Comparison of ENCODE assay signal across 8 mouse cellular contexts in genomic region chr11:70524782-70525181, GRCm38 (mm10). TPM values are rescaled to one million over a fixed set of nuclear protein-coding genes. Genes with fewer than 3 reads are reported as not detected.
DNase-seq lines count a peak whose midpoint lies in the region; ATAC-seq and TF ChIP-seq lines count a peak whose summit lies in the region.

No protein-coding gene starts in this region.

- ATAC-seq in lung, postnatal 0 days: no peak; the same call in 1 of the 2 replicates
- ATAC-seq in forebrain, embryonic 11.5 days (replicated peaks; ENCODE audit: low FRiP score): no peak; the same call in 1 of the 2 replicates
- peak; percentile 34 for ATAC-seq in liver, embryonic 11.5 days (replicated peaks; ENCODE audit: low FRiP score)
- 0 out of 2 replicates have a peak, but pooled peaks have one; percentile 5 for ATAC-seq in stomach, embryonic 15.5 days (ENCODE audit: insufficient read depth, low FRiP score, low read depth)

- H3K27me3 ChIP-seq in lung, postnatal 0 days (replicated peaks; ENCODE audit: insufficient read depth, low read length): no peaks in the 10 kb centered on the region
- peaks cover 2% of the 10 kb centered on the region for H3K27me3 ChIP-seq in forebrain, embryonic 11.5 days (ENCODE audit: control insufficient read depth, insufficient read depth, low read length)
- H3K27me3 ChIP-seq in liver, embryonic 11.5 days (replicated peaks; ENCODE audit: control insufficient read depth, insufficient read depth, low read length): peaks cover 8% of the 10 kb centered on the region
- H3K27me3 ChIP-seq in stomach, embryonic 15.5 days (replicated peaks): no peaks in the 10 kb centered on the region

- no peaks in the 10 kb centered on the region for H3K9me3 ChIP-seq in lung, postnatal 0 days (ENCODE audit: low read length)
- no peaks in the 10 kb centered on the region for H3K9me3 ChIP-seq in forebrain, embryonic 11.5 days (ENCODE audit: control insufficient read depth, low read length)
- H3K9me3 ChIP-seq in liver, embryonic 11.5 days (ENCODE audit: control insufficient read depth, low read length): no peaks in the 10 kb centered on the region
- H3K9me3 ChIP-seq in stomach, embryonic 15.5 days: no peaks in the 10 kb centered on the region

- H3K4me3 ChIP-seq in lung, postnatal 0 days (ENCODE audit: low read depth, low read length): peak overlapping the region; percentile 75
- peak overlapping the region; percentile 77 for H3K4me3 ChIP-seq in forebrain, embryonic 11.5 days (ENCODE audit: low read depth, low read length)
- H3K4me3 ChIP-seq in liver, embryonic 11.5 days (ENCODE audit: low read depth, low read length): peak overlapping the region; percentile 89
- peak overlapping the region; percentile 75 for H3K4me3 ChIP-seq in stomach, embryonic 15.5 days (replicated peaks)

- 7% methylated on average over 8 of the region's 8 CpGs for WGBS in lung, postnatal 0 days
- 7% methylated on average over 8 of the region's 8 CpGs for WGBS in forebrain, embryonic 11.5 days
- 5% methylated on average over 8 of the region's 8 CpGs for WGBS in liver, embryonic 11.5 days
- 2% methylated on average over 8 of the region's 8 CpGs for WGBS in stomach, embryonic 15.5 days

- no peak for TF ChIP-seq CTCF in lung, postnatal 0 days (IDR thresholded peaks at IDR 0.05)

- H3K36me3 ChIP-seq in lung, postnatal 0 days (ENCODE audit: insufficient read depth, low read length): no peaks in the 10 kb centered on the region; the same call in none of the 2 replicates
- peaks cover 10% of the 10 kb centered on the region; the same call in 1 of the 2 replicates for H3K36me3 ChIP-seq in forebrain, embryonic 11.5 days (ENCODE audit: control insufficient read depth, insufficient read depth, low read length)
- H3K36me3 ChIP-seq in liver, embryonic 11.5 days (ENCODE audit: control insufficient read depth, insufficient read depth, low read length): peaks cover 10% of the 10 kb centered on the region; the same call in 1 of the 2 replicates
- peaks cover 22% of the 10 kb centered on the region for H3K36me3 ChIP-seq in stomach, embryonic 15.5 days

- no peak overlapping the region for H3K27ac ChIP-seq in lung, postnatal 0 days (ENCODE audit: low read length)
- H3K27ac ChIP-seq in forebrain, embryonic 11.5 days (ENCODE audit: low read depth, low read length): no peak overlapping the region
- H3K27ac ChIP-seq in liver, embryonic 11.5 days (ENCODE audit: low read depth, low read length): no peak overlapping the region
- no peak overlapping the region for H3K27ac ChIP-seq in stomach, embryonic 15.5 days

- TF ChIP-seq EP300 in lung, postnatal 0 days (IDR thresholded peaks at IDR 0.05): no peak

- DNase-seq in lung, postnatal 0 days (ENCODE audit: low spot score): no peak
- DNase-seq in lung, postnatal 10 days: no peak
- DNase-seq in forebrain, embryonic 11.5 days (ENCODE audit: low spot score): no peak
- no peak for DNase-seq in liver, embryonic 11.5 days (ENCODE audit: low spot score)
- no peak for DNase-seq in right cerebral cortex, postnatal 14 days
- DNase-seq in thymus, postnatal 25 days: no peak
- no peak for DNase-seq in cerebellum, adult 9-11 months

- H3K9ac ChIP-seq in lung, postnatal 0 days (replicated peaks; ENCODE audit: low read depth): no peak overlapping the region
- peak overlapping the region; percentile 35; the same call in 1 of the 2 replicates for H3K9ac ChIP-seq in forebrain, embryonic 11.5 days (ENCODE audit: low read length)
- no peak overlapping the region for H3K9ac ChIP-seq in liver, embryonic 11.5 days (ENCODE audit: low read depth, low read length)
- H3K9ac ChIP-seq in stomach, embryonic 15.5 days: no peak overlapping the region

- H3K4me1 ChIP-seq in lung, postnatal 0 days (ENCODE audit: insufficient read depth, low read depth, low read length): peaks cover 4% of the 10 kb centered on the region; the same call in 1 of the 2 replicates
- H3K4me1 ChIP-seq in forebrain, embryonic 11.5 days (replicated peaks; ENCODE audit: control insufficient read depth, insufficient read depth, low read length): peaks cover 12% of the 10 kb centered on the region; the same call in 1 of the 2 replicates
- peaks cover 19% of the 10 kb centered on the region for H3K4me1 ChIP-seq in liver, embryonic 11.5 days (replicated peaks; ENCODE audit: control insufficient read depth, insufficient read depth, low read length)
- peaks cover 17% of the 10 kb centered on the region for H3K4me1 ChIP-seq in stomach, embryonic 15.5 days

- peak overlapping the region; percentile 45 for H3K4me2 ChIP-seq in lung, postnatal 0 days (replicated peaks; ENCODE audit: low read depth, low read length)
- H3K4me2 ChIP-seq in forebrain, embryonic 11.5 days (ENCODE audit: low read depth, low read length, severe bottlenecking): peak overlapping the region; percentile 37
- peak overlapping the region; percentile 62 for H3K4me2 ChIP-seq in liver, embryonic 11.5 days
- H3K4me2 ChIP-seq in stomach, embryonic 15.5 days: peak overlapping the region; percentile 53

RNA-seq across cellular contexts. Expression of gene Psmb6, which starts 0.4 kb away (rescaled TPM):
- 451 and 505 TPM in 2 replicates for polyA plus RNA-seq in lung, postnatal 0 days (2015; fragmentation: Nextera tagmentation; extraction: Ambion mirVana)
- polyA plus RNA-seq in forebrain, embryonic 11.5 days (2014; fragmentation: Nextera tagmentation; extraction: Ambion mirVana): 812 and 901 TPM in 2 replicates
- polyA plus RNA-seq in liver, embryonic 11.5 days (2014; fragmentation: Nextera tagmentation; extraction: Ambion mirVana): 619 and 649 TPM in 2 replicates
- 689 and 690 TPM in 2 replicates for polyA plus RNA-seq in stomach, embryonic 15.5 days (2015; fragmentation: Nextera tagmentation; extraction: Ambion mirVana)

RNA-seq across cellular contexts. Expression of gene Gltpd2, which starts 5.8 kb away (rescaled TPM):
- 0.64 and 0.86 TPM in 2 replicates for polyA plus RNA-seq in lung, postnatal 0 days (2015; fragmentation: Nextera tagmentation; extraction: Ambion mirVana)
- polyA plus RNA-seq in forebrain, embryonic 11.5 days (2014; fragmentation: Nextera tagmentation; extraction: Ambion mirVana): 0.35 and 0.56 TPM in 2 replicates
- 20.2 and 20.5 TPM in 2 replicates for polyA plus RNA-seq in liver, embryonic 11.5 days (2014; fragmentation: Nextera tagmentation; extraction: Ambion mirVana)
- polyA plus RNA-seq in stomach, embryonic 15.5 days (2015; fragmentation: Nextera tagmentation; extraction: Ambion mirVana): 2.1 and 3.3 TPM in 2 replicates

RNA-seq across cellular contexts. Expression of gene Gm40193, which starts 8.0 kb away (rescaled TPM):
- polyA plus RNA-seq in lung, postnatal 0 days (2015; fragmentation: Nextera tagmentation; extraction: Ambion mirVana): not detected in 2 replicates
- polyA plus RNA-seq in forebrain, embryonic 11.5 days (2014; fragmentation: Nextera tagmentation; extraction: Ambion mirVana): not detected in 2 replicates
- polyA plus RNA-seq in liver, embryonic 11.5 days (2014; fragmentation: Nextera tagmentation; extraction: Ambion mirVana): not detected in 2 replicates
- polyA plus RNA-seq in stomach, embryonic 15.5 days (2015; fragmentation: Nextera tagmentation; extraction: Ambion mirVana): not detected in 2 replicates

RNA-seq across cellular contexts. Expression of gene Vmo1, which starts 10.4 kb away (rescaled TPM):
- 0.43 and 0.68 TPM in 2 replicates for polyA plus RNA-seq in lung, postnatal 0 days (2015; fragmentation: Nextera tagmentation; extraction: Ambion mirVana)
- polyA plus RNA-seq in forebrain, embryonic 11.5 days (2014; fragmentation: Nextera tagmentation; extraction: Ambion mirVana): not detected in 2 replicates
- polyA plus RNA-seq in liver, embryonic 11.5 days (2014; fragmentation: Nextera tagmentation; extraction: Ambion mirVana): 0.39 and 0.80 TPM in 2 replicates
- polyA plus RNA-seq in stomach, embryonic 15.5 days (2015; fragmentation: Nextera tagmentation; extraction: Ambion mirVana): 0.62 TPM in 1 of 2 replicates, not detected in the other

RNA-seq across cellular contexts. Expression of gene Pld2, which starts 15.1 kb away (rescaled TPM):
- polyA plus RNA-seq in lung, postnatal 0 days (2015; fragmentation: Nextera tagmentation; extraction: Ambion mirVana): 10.8 and 13.5 TPM in 2 replicates
- polyA plus RNA-seq in forebrain, embryonic 11.5 days (2014; fragmentation: Nextera tagmentation; extraction: Ambion mirVana): 3.2 and 3.8 TPM in 2 replicates
- polyA plus RNA-seq in liver, embryonic 11.5 days (2014; fragmentation: Nextera tagmentation; extraction: Ambion mirVana): 2.7 and 3.4 TPM in 2 replicates
- polyA plus RNA-seq in stomach, embryonic 15.5 days (2015; fragmentation: Nextera tagmentation; extraction: Ambion mirVana): 12.9 and 13.7 TPM in 2 replicates

Comparison
In these comparisons a context has a peak if more than half of its experiments do, and no peak if none do; other contexts are left out.
1. ATAC-seq: peak in liver, embryonic 11.5 days (single experiment) and stomach, embryonic 15.5 days (single experiment); none in lung, postnatal 0 days (single experiment) and forebrain, embryonic 11.5 days (single experiment).
2. Peak in every context shown above with its lines, with median percentiles within 50 percentile points of each other: H3K4me2 ChIP-seq and H3K4me3 ChIP-seq.